Mouse (Mus musculus): Measurements from ENCODE around the gene Avil. TPM values are rescaled to one million over a fixed set of nuclear protein-coding genes. Genes with fewer than 3 reads are reported as not detected.
A peak's percentile ranks its signal among the peaks of the same experiment; 100 is the strongest.

The Avil gene
- polyA plus RNA-seq, 1 experiment from 2014 or later: 0.55 TPM

DNA sequence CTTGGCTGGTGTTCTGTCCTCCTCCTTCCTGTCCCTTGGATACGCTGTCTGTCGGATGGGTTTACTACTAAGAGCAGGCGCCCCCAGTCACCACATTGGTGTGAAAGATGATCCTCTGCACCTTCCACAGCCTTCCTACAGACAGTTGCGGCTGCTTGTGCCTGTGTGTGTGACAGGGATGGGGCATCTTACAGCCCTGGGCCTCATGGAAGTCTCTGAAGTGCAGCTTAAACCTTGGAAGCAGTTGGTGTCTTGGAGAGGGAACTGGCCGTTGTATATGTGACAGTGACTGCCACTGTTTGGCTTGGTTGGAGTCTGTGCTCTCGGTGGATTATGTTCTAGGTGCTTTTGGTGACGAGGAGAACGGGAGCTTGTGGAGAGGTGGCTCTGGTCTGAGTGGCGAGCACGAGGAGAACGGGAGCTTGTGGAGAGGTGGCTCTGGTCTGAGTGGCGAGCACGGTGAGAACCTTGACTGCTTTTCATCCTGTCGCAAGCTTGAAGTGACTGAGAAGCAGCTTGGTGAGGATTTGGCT, 17.2 kb upstream of the Avil start:
- WGBS: 25% methylated on average over 14 of the region's 14 CpGs
- H3K36me3 ChIP-seq: no peaks in the 10 kb centered on the region
- H3K4me1 ChIP-seq (replicated peaks): peaks cover 81% of the 10 kb centered on the region
- peak overlapping the region; percentile 93 for H3K4me2 ChIP-seq
- ATAC-seq (replicated peaks; ENCODE audit: insufficient number of reproducible peaks, insufficient read depth, low FRiP score, low read depth): no peak
- peak overlapping the region; percentile 91 for H3K27ac ChIP-seq
- H3K9me3 ChIP-seq (replicated peaks): no peaks in the 10 kb centered on the region
- no peaks in the 10 kb centered on the region for H3K27me3 ChIP-seq
- H3K4me3 ChIP-seq: peak overlapping the region; percentile 90
- peak overlapping the region; percentile 67 for H3K9ac ChIP-seq

DNA sequence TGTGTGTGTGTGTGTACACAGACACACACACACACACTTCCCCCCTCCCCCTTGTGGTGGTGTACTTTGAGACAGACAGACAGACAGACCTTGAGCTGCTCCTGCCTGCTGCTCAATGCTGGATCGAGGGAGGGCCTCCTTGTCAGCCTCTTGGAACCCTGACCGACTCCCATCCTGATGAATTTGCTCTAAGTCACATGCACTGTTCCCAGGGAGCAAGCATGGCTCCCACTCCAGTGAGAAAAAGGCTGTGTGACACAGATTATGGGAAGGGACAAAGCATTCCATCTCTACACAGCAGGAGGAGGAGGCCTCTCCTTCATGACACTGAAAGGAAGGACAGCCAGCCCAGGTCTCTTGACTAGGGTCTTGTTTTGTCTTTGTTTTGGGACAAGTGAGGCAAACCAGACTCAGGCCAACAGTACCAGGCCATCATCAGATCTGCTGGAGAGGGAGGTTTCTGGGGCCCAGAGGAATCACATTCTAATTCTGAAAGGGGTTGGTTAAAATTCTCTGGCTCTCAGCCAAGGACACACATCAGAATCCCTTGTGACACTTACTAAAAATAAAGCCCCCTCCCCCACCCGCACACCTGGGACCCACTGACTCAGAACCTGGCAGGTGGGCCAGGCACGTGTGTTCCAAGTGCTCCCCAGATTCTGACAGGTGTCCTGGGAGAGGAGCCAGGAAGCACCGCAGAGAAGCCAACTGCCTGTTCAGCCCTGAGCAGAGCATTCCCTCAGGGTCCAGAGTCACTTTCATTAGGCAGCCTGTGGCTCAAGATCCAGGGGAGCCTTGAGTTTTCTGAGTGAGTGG, 16.1 kb upstream of the Avil start:
- 8% methylated on average over 5 of the region's 5 CpGs for WGBS
- Histone ChIP-seq H3K4me3 (0 out of 2 replicates have a peak overlapping the region, but pooled peaks have one; percentile 5), H3K4me1 (replicated peaks) (peaks cover 93% of the 10 kb centered on the region)

DNA sequence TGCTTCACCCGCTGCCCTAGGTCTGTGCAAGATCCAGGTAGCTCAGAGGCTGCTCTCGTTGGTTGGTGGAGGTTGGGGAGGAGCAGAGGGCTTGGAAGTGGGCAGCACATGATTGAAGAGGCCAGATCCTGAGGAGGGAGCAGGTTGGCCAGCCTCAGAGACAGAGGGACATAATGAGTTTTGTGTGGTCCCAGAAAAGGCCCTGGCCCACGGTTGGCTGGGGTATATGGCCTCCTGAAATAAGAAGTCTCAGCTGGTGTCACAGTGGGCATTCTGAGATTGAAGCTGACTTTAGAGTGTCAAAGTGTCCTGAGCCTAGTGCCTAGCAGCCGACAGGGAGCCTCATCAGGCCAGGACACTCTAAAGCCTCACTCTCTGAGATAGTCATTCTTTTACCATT, 15.4 kb upstream of the Avil start:
- Histone ChIP-seq H3K36me3 (no peaks in the 10 kb centered on the region), H3K4me1 (replicated peaks) (peaks cover 99% of the 10 kb centered on the region), H3K27me3 (no peaks in the 10 kb centered on the region), H3K4me3 (no peak overlapping the region), H3K4me2 (peak overlapping the region; percentile 93), H3K9ac (peak overlapping the region; percentile 35), H3K27ac (peak overlapping the region; percentile 91), H3K9me3 (replicated peaks) (no peaks in the 10 kb centered on the region)
- ATAC-seq (replicated peaks; ENCODE audit: insufficient number of reproducible peaks, insufficient read depth, low FRiP score, low read depth): no peak
- WGBS: 63% methylated on average over 4 of the region's 4 CpGs

More for the DNA sequence above, 16.1 kb upstream of the Avil start:
- peak overlapping the region; percentile 91 for H3K27ac ChIP-seq
- no peaks in the 10 kb centered on the region for H3K9me3 ChIP-seq (replicated peaks)
- ATAC-seq (replicated peaks; ENCODE audit: insufficient number of reproducible peaks, insufficient read depth, low FRiP score, low read depth): no peak
- H3K27me3 ChIP-seq: no peaks in the 10 kb centered on the region
- no peaks in the 10 kb centered on the region for H3K36me3 ChIP-seq
- H3K4me2 ChIP-seq: peak overlapping the region; percentile 93
- H3K9ac ChIP-seq: peak overlapping the region; percentile 35

DNA sequence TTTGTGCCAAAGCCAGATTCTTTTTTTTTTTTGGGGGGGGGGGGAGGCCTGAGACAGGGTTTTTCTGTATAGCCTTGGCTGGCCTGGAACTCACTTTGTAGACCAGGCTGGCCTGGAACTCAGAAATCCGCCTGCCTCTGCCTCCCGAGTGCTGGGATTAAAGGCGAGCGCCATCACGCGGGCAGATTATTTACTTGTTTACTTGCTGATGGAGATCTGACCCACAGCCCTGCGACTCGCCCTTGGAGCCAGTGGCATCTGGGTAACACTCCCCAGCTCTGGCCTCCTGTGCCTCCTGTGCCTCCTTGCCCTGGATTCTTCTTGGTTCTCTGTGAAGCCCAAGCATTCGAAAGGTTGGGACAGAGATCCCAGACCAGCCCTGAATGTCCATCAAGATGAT, 14.9 kb upstream of the Avil start:
- H3K4me2 ChIP-seq: 0 out of 2 replicates have a peak overlapping the region, but pooled peaks have one; percentile 51

DNA sequence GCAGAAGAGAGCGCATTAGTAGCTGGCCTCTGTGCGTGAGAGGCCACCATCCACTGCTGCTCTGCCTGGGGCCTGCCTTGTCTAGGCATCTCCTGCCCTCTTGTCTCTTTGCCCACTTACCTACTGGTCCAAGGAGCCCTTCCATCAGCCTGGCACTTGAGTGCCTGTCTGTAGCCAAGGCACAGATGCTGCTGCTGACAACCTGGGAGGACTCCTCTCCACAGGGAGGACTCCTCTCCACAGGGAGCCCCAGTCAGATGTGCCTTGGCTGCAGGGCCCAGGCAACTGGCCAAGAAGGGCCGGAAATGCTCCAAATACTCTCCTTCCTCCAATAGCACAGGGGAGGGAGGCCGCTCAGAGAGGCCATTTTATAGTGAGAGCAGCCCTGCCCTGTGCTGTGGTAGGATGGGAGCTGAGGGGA, 14.0 kb upstream of the Avil start:
- 23% methylated on average over 4 of the region's 4 CpGs for WGBS
- H3K9ac ChIP-seq: 0 out of 2 replicates have a peak overlapping the region, but pooled peaks have one; percentile 27
- peak overlapping the region; percentile 9; the same call in 1 of the 2 replicates for H3K4me3 ChIP-seq
- no peaks in the 10 kb centered on the region for H3K27me3 ChIP-seq
- peaks cover 4% of the 10 kb centered on the region; the same call in 1 of the 2 replicates for H3K36me3 ChIP-seq
- peak; percentile 83 for ATAC-seq (replicated peaks; ENCODE audit: insufficient number of reproducible peaks, insufficient read depth, low FRiP score, low read depth)
- peak overlapping the region; percentile 91 for H3K27ac ChIP-seq
- H3K4me2 ChIP-seq: peak overlapping the region; percentile 51
- H3K9me3 ChIP-seq (replicated peaks): no peaks in the 10 kb centered on the region
- H3K4me1 ChIP-seq (replicated peaks): peaks cover 99% of the 10 kb centered on the region

More for the DNA sequence above, 14.9 kb upstream of the Avil start:
- Histone ChIP-seq H3K4me1 (replicated peaks) (peaks cover 99% of the 10 kb centered on the region), H3K27me3 (no peaks in the 10 kb centered on the region), H3K9me3 (replicated peaks) (no peaks in the 10 kb centered on the region), H3K9ac (0 out of 2 replicates have a peak overlapping the region, but pooled peaks have one; percentile 2), H3K4me3 (no peak overlapping the region), H3K36me3 (no peaks in the 10 kb centered on the region), H3K27ac (peak overlapping the region; percentile 91)
- WGBS: 86% methylated on average over 9 of the region's 9 CpGs
- ATAC-seq (replicated peaks; ENCODE audit: insufficient number of reproducible peaks, insufficient read depth, low FRiP score, low read depth): no peak

DNA sequence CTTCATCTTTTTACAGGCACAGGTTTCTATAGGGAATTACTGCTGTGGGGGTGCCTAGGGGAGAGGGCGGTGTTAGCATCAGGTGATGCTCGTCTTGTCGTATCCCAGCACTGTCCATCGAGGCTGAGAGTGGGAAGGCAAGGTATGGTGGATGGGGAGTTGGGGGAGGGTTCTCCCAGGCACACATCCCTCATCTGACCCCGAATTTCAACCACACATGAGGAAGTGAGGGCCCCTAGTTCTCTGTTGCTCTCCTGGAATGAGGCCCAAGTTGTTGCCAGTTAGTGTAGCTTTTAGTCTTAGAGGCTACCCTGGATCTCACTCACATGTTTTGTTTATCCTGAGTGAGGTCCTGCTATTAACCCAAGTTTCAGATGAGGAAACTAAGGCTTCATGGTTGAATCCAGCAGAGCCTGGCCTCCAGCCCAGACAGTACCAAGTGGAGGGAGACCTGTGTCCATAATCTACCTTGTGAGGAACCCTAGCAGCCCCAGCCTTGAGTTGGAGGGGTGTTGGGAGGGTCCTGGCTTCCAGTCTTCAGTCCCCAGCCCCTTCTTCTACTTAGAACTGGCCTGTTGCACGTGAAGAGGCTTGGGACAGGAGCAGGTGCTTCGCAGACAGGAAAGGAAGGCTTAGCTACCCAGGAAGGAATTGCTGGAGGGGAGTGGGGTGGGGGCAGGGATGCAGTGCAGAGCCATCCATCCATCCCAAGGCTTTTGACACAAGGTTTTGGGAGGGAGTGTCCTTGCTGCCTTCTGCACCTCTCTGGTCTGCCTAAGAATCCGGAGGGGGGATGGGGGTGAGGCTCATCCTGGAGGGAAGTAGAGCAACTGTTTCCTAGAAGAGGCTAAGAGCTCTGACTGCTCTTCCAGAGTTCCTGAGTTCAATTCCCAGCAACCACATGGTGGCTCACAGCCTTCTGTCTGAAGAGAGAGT, 13.1 kb upstream of the Avil start:
- no peaks in the 10 kb centered on the region for H3K9me3 ChIP-seq (replicated peaks)
- H3K4me2 ChIP-seq: peak overlapping the region; percentile 51
- peaks cover 13% of the 10 kb centered on the region for H3K36me3 ChIP-seq
- 0 out of 2 replicates have a peak overlapping the region, but pooled peaks have one; percentile 27 for H3K9ac ChIP-seq
- H3K27ac ChIP-seq: peak overlapping the region; percentile 91
- H3K27me3 ChIP-seq: no peaks in the 10 kb centered on the region
- no peak for ATAC-seq (replicated peaks; ENCODE audit: insufficient number of reproducible peaks, insufficient read depth, low FRiP score, low read depth)
- H3K4me3 ChIP-seq: peak overlapping the region; percentile 9
- WGBS: 41% methylated on average over 8 of the region's 8 CpGs
- H3K4me1 ChIP-seq (replicated peaks): peaks cover 94% of the 10 kb centered on the region

DNA sequence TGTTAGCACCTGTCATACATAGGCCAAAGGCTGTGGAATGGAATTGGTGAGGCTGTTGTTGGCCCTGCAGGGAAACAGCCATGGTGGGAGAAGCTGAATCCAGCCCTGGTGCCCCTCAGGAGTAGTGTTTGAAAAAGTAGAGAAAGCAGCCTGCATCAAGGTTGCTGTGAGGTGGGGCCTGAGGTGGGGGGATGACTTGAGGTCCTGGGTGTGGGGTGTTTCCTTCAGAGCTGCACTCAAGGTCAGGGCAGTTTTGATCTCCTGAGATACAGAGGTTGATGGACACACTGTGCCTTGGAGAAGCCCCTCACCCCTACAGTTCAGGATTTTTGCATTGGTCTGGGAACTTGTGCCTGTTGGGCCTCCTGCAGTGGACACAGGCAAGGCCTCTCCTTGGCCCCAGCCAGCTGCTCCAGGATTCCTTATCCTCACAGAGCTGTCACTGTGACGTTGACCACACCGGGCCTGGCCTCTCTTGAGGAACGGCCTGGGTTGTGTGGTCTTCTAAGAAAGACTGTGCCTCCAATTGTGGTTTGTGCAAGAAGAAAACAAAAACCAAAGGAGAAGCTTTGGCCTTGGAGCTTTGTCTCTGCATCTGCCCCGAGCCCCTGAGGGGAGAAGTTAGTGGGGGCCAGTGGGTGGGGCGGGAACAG, 11.9 kb upstream of the Avil start:
- no peaks in the 10 kb centered on the region for H3K27me3 ChIP-seq
- H3K4me2 ChIP-seq: peak overlapping the region; percentile 25; the same call in 1 of the 2 replicates
- peaks cover 82% of the 10 kb centered on the region for H3K4me1 ChIP-seq (replicated peaks)
- no peaks in the 10 kb centered on the region for H3K9me3 ChIP-seq (replicated peaks)
- peak overlapping the region; percentile 27; the same call in 1 of the 2 replicates for H3K9ac ChIP-seq
- 30% methylated on average over 5 of the region's 5 CpGs for WGBS
- peak overlapping the region; percentile 91 for H3K27ac ChIP-seq
- 0 out of 2 replicates have a peak overlapping the region, but pooled peaks have one; percentile 2 for H3K4me3 ChIP-seq
- no peak for ATAC-seq (replicated peaks; ENCODE audit: insufficient number of reproducible peaks, insufficient read depth, low FRiP score, low read depth)
- peaks cover 25% of the 10 kb centered on the region for H3K36me3 ChIP-seq

DNA sequence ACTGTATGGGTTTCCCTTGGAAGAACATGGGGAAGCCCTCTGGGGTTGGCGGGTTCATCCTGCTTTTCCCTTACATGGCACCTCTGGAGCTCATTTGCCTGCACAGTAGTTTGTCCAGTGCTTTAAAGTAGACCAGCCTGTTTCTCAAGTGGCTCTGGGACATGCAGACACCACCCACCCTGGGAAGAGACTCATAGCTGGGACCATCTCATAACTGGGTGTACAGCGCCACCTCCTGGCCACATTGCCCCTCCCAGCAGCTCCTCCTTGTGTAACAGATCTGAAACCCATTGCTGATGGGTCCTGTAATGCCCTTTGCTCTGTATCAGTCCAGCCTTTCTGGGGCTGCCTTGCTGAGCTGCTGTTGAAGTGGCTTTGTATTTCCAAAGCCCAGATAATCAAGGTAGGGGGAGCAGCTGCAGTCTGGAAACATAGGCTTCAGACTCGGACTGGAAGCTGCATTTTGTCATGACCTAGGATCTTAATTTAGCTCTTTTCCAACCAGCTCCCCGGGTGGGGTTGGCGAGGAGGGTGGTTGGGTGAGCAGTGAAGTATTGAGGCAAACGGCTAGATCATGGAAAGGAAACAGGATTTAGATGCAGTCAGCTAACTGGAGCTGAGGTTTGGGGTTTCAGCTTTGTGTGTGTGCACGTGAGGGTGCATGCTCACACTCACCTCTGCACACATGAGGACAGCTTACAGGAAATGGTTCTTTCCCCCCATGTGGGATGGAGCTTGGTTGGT, 10.0 kb upstream of the Avil start:
- Histone ChIP-seq H3K36me3 (peaks cover 43% of the 10 kb centered on the region), H3K9ac (peak overlapping the region; percentile 49; the same call in 1 of the 2 replicates), H3K4me2 (peak overlapping the region; percentile 31; the same call in 1 of the 2 replicates)

DNA sequence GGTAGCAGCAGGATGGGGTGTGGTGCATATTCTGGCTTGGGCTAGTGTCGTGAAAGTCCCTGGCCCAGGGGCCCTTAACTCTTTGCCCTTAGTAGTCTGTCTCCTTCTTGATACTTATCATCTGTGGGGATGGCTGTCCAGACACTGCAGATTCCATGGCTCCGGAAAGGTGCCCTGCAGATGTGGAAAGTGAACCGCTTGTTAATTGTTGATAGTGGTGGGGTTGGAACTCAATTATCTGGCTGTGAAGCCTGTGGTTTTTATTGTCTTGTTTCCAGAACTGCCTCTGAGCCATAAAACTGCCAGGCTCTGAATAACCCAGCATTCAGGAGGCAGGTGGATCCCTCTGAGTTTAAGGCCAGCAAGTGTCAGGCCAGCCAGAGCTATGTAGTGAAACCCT, 8.8 kb upstream of the Avil start:
- H3K27me3 ChIP-seq: no peaks in the 10 kb centered on the region
- no peak overlapping the region for H3K4me3 ChIP-seq
- peaks cover 52% of the 10 kb centered on the region for H3K4me1 ChIP-seq (replicated peaks)
- WGBS: 48% methylated on average over 3 of the region's 3 CpGs
- H3K27ac ChIP-seq: no peak overlapping the region
- no peaks in the 10 kb centered on the region for H3K9me3 ChIP-seq (replicated peaks)
- no peak overlapping the region for H3K4me2 ChIP-seq
- peaks cover 50% of the 10 kb centered on the region for H3K36me3 ChIP-seq
- H3K9ac ChIP-seq: no peak overlapping the region
- ATAC-seq (replicated peaks; ENCODE audit: insufficient number of reproducible peaks, insufficient read depth, low FRiP score, low read depth): no peak

More for the DNA sequence above, 10.0 kb upstream of the Avil start:
- Histone ChIP-seq H3K27ac (peak overlapping the region; percentile 73), H3K27me3 (no peaks in the 10 kb centered on the region), H3K4me3 (no peak overlapping the region), H3K4me1 (replicated peaks) (peaks cover 64% of the 10 kb centered on the region), H3K9me3 (replicated peaks) (no peaks in the 10 kb centered on the region)
- peak; percentile 58 for ATAC-seq (replicated peaks; ENCODE audit: insufficient number of reproducible peaks, insufficient read depth, low FRiP score, low read depth)
- 31% methylated on average over 7 of the region's 7 CpGs for WGBS

DNA sequence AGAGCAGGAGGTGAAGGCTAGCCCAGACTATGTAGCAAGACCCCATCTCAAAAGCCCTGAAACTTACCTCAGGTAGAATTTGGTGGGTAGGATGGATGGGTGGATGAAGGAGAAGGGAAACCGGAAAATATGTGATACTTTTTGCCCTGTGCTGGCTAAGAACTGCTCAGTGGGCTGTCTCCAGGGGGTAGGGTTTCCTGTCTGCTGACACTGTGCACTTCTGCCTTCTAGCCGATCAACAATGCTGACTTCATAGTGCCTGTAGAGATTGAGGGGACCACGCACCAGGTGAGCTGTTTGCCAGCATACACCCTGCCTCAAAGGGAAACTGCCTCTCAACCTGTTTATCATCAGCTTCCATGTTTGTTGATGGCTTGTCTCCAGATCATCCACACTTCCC, 6.9 kb upstream of the Avil start:
- Histone ChIP-seq H3K9ac (no peak overlapping the region), H3K9me3 (replicated peaks) (no peaks in the 10 kb centered on the region), H3K27me3 (no peaks in the 10 kb centered on the region), H3K4me1 (replicated peaks) (peaks cover 32% of the 10 kb centered on the region), H3K36me3 (peaks cover 65% of the 10 kb centered on the region), H3K4me3 (no peak overlapping the region), H3K4me2 (no peak overlapping the region), H3K27ac (no peak overlapping the region)
- ATAC-seq (replicated peaks; ENCODE audit: insufficient number of reproducible peaks, insufficient read depth, low FRiP score, low read depth): no peak
- WGBS: 84% methylated on average over 3 of the region's 3 CpGs
